Mouse (Mus musculus) layer of hippocampus, adult 2 months (tissue): ENCODE data around the gene Tln2. TPM values are rescaled to one million over a fixed set of nuclear protein-coding genes. Genes with fewer than 3 reads are reported as not detected.

Source experiments
- DNase-seq, 2 experiments: peaks; one replicate each; pipeline ENCODE4 v3.0.0; 2022; ENCODE audit warnings: low spot score in 2 of 2
- H3K27ac ChIP-seq: fragments of 200-600 bp; 2 replicates; pipeline ENCODE4 v1.8.1; 2022
- H3K4me3 ChIP-seq: fragments of 200-600 bp; 2 replicates; pipeline ENCODE4 v1.8.1; 2022; ENCODE audit warnings: mild to moderate bottlenecking
- CTCF ChIP-seq: fragments of 200-600 bp; conservative IDR thresholded peaks from 2 replicates; pipeline ENCODE4 v1.8.1; 2022; ENCODE audit warnings: antibody characterized with exemption, mild to moderate bottlenecking, moderate library complexity
- total RNA-seq, 2 experiments: library from RNA; stranded (reverse); gene quantifications; 2 replicates each; pipeline ENCODE4 v1.2.3; 2021

Gene Tln2
- total RNA-seq, 2 experiments from 2014 or later = 95.2 to 101 TPM

GRCm38 (mm10) chr9:67489370-67489769 lies 70.1 kb downstream of the Tln2 start:
- no peak overlapping the region for H3K4me3 ChIP-seq
- TF ChIP-seq CTCF = no peak
- no peak for DNase-seq
- H3K27ac ChIP-seq = no peak overlapping the region

- DNase-seq = no peak
- TF ChIP-seq CTCF = no peak
- no peak overlapping the region for H3K27ac ChIP-seq
- no peak overlapping the region for H3K4me3 ChIP-seq
These were observed 72.9 kb downstream of the Tln2 start for GRCm38 (mm10) chr9:67486621-67487020.

GRCm38 (mm10) chr9:67485169-67486072 lies 74.1 kb downstream of the Tln2 start:
- TF ChIP-seq CTCF = no peak
- no peak for DNase-seq
- H3K27ac ChIP-seq = no peak overlapping the region
- H3K4me3 ChIP-seq = no peak overlapping the region

GRCm38 (mm10) chr9:67482277-67482676 lies 77.2 kb downstream of the Tln2 start:
- Histone ChIP-seq H3K27ac (no peak overlapping the region), H3K4me3 (no peak overlapping the region)
- TF ChIP-seq CTCF = no peak
- DNase-seq = no peak

GRCm38 (mm10) chr9:67481851-67482250 lies 77.7 kb downstream of the Tln2 start:
- H3K4me3 ChIP-seq = no peak overlapping the region
- TF ChIP-seq CTCF = no peak
- no peak for DNase-seq
- H3K27ac ChIP-seq = no peak overlapping the region

GRCm38 (mm10) chr9:67477445-67477844 lies 82.1 kb downstream of the Tln2 start:
- H3K27ac ChIP-seq = no peak overlapping the region
- no peak for DNase-seq
- no peak overlapping the region for H3K4me3 ChIP-seq
- TF ChIP-seq CTCF = no peak

- TF ChIP-seq CTCF = no peak
These were observed 83.3 kb downstream of the Tln2 start for GRCm38 (mm10) chr9:67476184-67476583.

GRCm38 (mm10) chr9:67463440-67464122 lies 95.9 kb downstream of the Tln2 start:
- H3K27ac ChIP-seq = no peak overlapping the region
- DNase-seq = no peak
- TF ChIP-seq CTCF = no peak
- H3K4me3 ChIP-seq = no peak overlapping the region

More at GRCm38 (mm10) chr9:67476184-67476583, 83.3 kb downstream of the Tln2 start:
- no peak overlapping the region for H3K4me3 ChIP-seq
- DNase-seq = no peak
- H3K27ac ChIP-seq = no peak overlapping the region

GRCm38 (mm10) chr9:67441484-67441883 lies 118.0 kb downstream of the Tln2 start:
- no peak overlapping the region for H3K27ac ChIP-seq

GRCm38 (mm10) chr9:67437511-67437910 lies 122.0 kb downstream of the Tln2 start:
- Histone ChIP-seq H3K4me3 (no peak overlapping the region), H3K27ac (no peak overlapping the region)
- TF ChIP-seq CTCF = no peak
- DNase-seq = no peak

More at GRCm38 (mm10) chr9:67441484-67441883, 118.0 kb downstream of the Tln2 start:
- DNase-seq = no peak
- no peak overlapping the region for H3K4me3 ChIP-seq
- TF ChIP-seq CTCF = no peak

- TF ChIP-seq CTCF = no peak
- peak overlapping the region; percentile 9; the same call in 1 of the 2 replicates for H3K4me3 ChIP-seq
- peak overlapping the region; percentile 14; the same call in 1 of the 2 replicates for H3K27ac ChIP-seq
- DNase-seq = peak in 1 of 2 experiments; percentile 36
These were observed 124.0 kb downstream of the Tln2 start for GRCm38 (mm10) chr9:67435333-67436154.

- no peak for DNase-seq
- no peak overlapping the region for H3K27ac ChIP-seq
- no peak for TF ChIP-seq CTCF
- no peak overlapping the region for H3K4me3 ChIP-seq
These were observed 130.2 kb downstream of the Tln2 start for GRCm38 (mm10) chr9:67429199-67429892.
